Mouse (Mus musculus) kidney, adult 2 months (tissue): ENCODE measurements around the gene Numb. TPM values are rescaled to one million over a fixed set of nuclear protein-coding genes. Genes with fewer than 3 reads are reported as not detected.
A peak's percentile ranks its signal among the peaks of the same experiment; 100 is the strongest.

Source experiments
- DNase-seq: peaks from one replicate; pipeline ENCODE4 v3.0.0; 2021
- H3K27ac ChIP-seq: fragments of 200-500 bp; 2 replicates; pipeline ENCODE4 v1.5.1; 2012; ENCODE audit warnings: low read depth, low read length, control low read depth, inconsistent platforms; ENCODE audit not compliant: insufficient read depth
- H3K27me3 ChIP-seq: fragments of 200-500 bp; replicated peaks from 2 replicates; pipeline ENCODE4 v1.6.1; 2012; ENCODE audit warnings: mild to moderate bottlenecking, moderate library complexity, low read length, inconsistent platforms; ENCODE audit not compliant: control insufficient read depth, insufficient read depth
- H3K36me3 ChIP-seq: fragments of 200-500 bp; 2 replicates; pipeline ENCODE4 v1.6.1; 2012; ENCODE audit warnings: mild to moderate bottlenecking, moderate library complexity, low read length, inconsistent platforms; ENCODE audit not compliant: control insufficient read depth, insufficient read depth
- H3K4me1 ChIP-seq: fragments of 200-500 bp; 2 replicates; pipeline ENCODE4 v1.6.1; 2011; ENCODE audit warnings: low read length; ENCODE audit not compliant: control insufficient read depth, insufficient read depth
- H3K4me3 ChIP-seq: fragments of 200-500 bp; 2 replicates; pipeline ENCODE4 v1.5.1; 2011; ENCODE audit warnings: mild to moderate bottlenecking, low read depth, low read length, control low read depth; ENCODE audit not compliant: insufficient read depth
- CTCF ChIP-seq: fragments of 200-500 bp; conservative IDR thresholded peaks from 2 replicates; pipeline ENCODE4 v1.5.1; 2011; ENCODE audit warnings: low read depth, mild to moderate bottlenecking, control low read depth, low read length, moderate library complexity, mixed read lengths; ENCODE audit not compliant: insufficient read depth, insufficient read length
- POLR2A ChIP-seq: fragments of 200-500 bp; IDR thresholded peaks from one replicate; pipeline ENCODE4 v1.6.1; 2011; ENCODE audit warnings: low read depth, low read length, control low read depth
- WGBS: fragments of 180-500 bp; shearing (Covaris S2); methylation state at CpG from one replicate; pipeline ENCODE4 v1.1.7; 2018; 5-methylcytosine and 5-hydroxymethylcytosine counted together
- polyA plus RNA-seq: library from polyadenylated mRNA; depleted of rRNA; stranded (reverse); fragments of >200 nt; gene quantifications from 2 replicates; pipeline ENCODE4 v1.2.3, GENCODE M21; 2012

Numb gene
- polyA plus RNA-seq, 1 experiment, result 63.7 TPM

DNA sequence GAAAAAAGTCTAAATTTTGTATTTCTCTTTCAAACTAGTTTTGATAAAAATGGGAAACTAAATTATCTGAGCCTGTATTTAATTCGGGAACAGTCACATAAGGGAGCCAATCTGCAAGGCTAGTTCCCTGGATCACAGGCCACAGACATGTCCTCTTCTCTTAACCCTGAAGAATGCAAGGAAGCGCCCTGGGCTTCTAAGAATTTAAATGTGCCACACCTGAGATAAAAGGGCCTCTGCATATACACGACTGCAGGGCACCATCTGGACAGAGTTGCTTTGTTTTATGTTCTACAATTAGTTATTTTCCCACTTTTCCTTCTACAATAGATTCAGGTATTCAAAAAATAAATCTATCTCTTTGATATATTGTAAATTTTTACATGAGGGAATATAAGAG lies 91.3 kb downstream of the Numb start:
- no peak overlapping the region for H3K27ac ChIP-seq

DNA sequence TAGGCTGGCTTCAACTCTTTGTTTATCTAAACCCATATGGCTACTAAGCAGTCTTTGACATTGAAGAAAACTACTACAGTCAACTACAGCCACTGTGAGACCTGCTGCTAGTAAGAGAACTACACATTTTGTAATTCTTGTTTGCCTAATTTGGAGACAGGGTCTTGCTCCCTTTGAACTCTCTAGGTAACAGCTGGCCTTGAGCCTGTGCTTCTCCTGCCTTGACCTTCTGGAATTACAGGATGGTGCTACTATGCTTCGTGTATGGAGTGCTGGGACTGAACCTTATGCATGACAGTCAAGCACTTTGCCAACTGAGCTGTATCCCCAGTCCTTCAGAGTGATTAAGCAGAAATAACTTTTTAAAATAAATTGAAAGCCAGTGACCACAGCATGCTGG lies 105.1 kb downstream of the Numb start:
- no peak for DNase-seq
- WGBS, result 62% methylated on average over 1 of the region's 1 CpGs

More for the DNA sequence above, 91.3 kb downstream of the Numb start:
- TF ChIP-seq POLR2A (no peak), CTCF (no peak)
- 87% methylated on average over 3 of the region's 3 CpGs for WGBS
- H3K27me3 ChIP-seq, result no peaks in the 10 kb centered on the region
- DNase-seq, result no peak
- H3K36me3 ChIP-seq, result peaks cover 3% of the 10 kb centered on the region
- H3K4me3 ChIP-seq, result no peak overlapping the region
- H3K4me1 ChIP-seq, result no peaks in the 10 kb centered on the region

DNA sequence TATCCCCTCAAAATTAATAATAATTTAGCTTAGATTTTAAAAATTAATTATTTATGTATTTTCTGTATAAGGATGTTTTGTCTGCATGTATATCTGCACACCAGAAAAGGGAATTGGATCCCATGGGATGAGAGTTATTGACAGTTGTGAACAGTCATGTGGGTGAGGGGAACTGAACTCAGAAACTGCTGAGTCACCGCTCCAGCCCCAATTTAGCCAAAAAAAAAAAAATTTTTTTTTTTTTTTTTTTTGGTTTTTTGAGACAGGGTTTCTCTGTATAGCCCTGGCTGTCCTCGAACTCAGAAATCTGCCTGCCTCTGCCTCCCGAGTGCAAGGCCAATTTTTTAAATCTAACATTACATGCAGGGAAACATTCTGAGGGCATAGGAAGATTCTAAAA lies 109.8 kb downstream of the Numb start:
- Histone ChIP-seq H3K27ac (no peak overlapping the region), H3K27me3 (no peaks in the 10 kb centered on the region), H3K4me3 (no peak overlapping the region), H3K4me1 (no peaks in the 10 kb centered on the region), H3K36me3 (peaks cover 3% of the 10 kb centered on the region)
- TF ChIP-seq POLR2A (no peak), CTCF (no peak)
- DNase-seq, result no peak
- WGBS, result 97% methylated on average over 3 of the region's 3 CpGs

More for the DNA sequence above, 105.1 kb downstream of the Numb start:
- Histone ChIP-seq H3K4me3 (no peak overlapping the region), H3K27ac (no peak overlapping the region), H3K4me1 (no peaks in the 10 kb centered on the region), H3K36me3 (no peaks in the 10 kb centered on the region), H3K27me3 (no peaks in the 10 kb centered on the region)
- TF ChIP-seq CTCF, result no peak
- no peak for TF ChIP-seq POLR2A

DNA sequence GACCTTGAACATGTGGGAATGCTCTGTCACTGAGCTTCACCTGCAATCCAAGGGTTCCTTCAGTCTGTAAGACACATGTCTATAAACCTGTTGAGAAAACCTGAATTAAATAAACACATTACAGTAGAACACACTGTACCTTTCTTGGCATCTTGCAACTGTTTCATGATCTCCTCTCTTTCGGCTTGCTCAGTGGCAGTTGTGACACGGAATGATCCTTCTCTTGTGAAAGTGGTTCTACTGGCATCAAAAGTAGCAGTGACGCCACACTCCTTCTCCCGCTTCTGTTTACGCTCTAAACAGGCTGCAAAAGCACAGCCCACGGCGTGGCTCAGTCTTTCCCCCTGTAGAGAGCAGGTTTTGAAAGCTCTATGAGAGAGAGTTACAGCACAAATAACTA lies 118.1 kb downstream of the Numb start:
- no peaks in the 10 kb centered on the region for H3K27me3 ChIP-seq
- H3K4me1 ChIP-seq, result no peaks in the 10 kb centered on the region
- no peak for TF ChIP-seq CTCF
- TF ChIP-seq POLR2A, result no peak
- H3K27ac ChIP-seq, result no peak overlapping the region
- peaks cover 12% of the 10 kb centered on the region for H3K36me3 ChIP-seq
- 92% methylated on average over 7 of the region's 7 CpGs for WGBS
- no peak for DNase-seq
- H3K4me3 ChIP-seq, result no peak overlapping the region

DNA sequence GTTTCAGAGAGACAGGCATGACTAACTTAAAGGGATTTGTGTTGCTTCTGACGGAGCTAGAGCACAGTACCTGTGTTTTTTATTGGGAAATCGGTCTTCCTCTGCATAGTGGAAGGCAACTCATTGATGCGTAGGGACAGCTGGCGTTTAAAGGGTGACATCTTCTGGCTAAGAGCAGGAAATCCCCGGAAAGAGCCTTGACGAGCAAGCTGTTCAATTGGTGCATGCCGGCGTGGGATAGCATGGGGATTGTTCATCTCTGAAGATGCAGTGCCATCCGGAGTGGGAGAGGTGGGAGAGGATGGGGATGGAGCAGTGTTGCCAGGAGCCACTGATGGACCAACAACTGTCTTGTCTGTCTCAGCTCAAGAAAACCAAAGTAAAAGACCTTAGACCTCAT lies 120.8 kb downstream of the Numb start:
- WGBS, result 54% methylated on average over 9 of the region's 9 CpGs
- Histone ChIP-seq H3K27me3 (no peaks in the 10 kb centered on the region), H3K4me3 (no peak overlapping the region), H3K27ac (no peak overlapping the region), H3K4me1 (no peaks in the 10 kb centered on the region), H3K36me3 (peaks cover 6% of the 10 kb centered on the region)
- TF ChIP-seq POLR2A, result no peak
- no peak; the same call in 1 of the 2 replicates for TF ChIP-seq CTCF
- DNase-seq, result no peak

DNA sequence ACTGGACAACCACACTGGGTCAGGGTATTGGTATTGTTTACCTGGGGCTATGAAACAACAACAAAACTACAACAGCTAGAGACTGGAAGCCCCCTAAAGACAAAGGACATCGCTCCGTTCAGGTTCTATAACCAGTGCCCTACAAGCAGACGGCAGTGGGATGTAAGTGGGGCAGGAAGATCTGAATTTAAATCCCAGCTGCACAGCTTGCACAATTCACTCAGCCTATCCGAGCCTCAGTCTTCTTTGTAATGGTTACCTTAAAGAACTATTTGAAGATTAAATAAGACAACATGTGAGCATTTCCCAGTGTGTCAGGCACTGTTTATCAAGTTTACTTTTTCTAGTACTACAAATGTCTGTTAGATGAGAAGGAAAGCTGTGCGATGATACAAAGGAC lies 123.4 kb downstream of the Numb start:
- Histone ChIP-seq H3K27ac (no peak overlapping the region), H3K4me3 (no peak overlapping the region), H3K36me3 (peaks cover 3% of the 10 kb centered on the region; the same call in 1 of the 2 replicates), H3K27me3 (no peaks in the 10 kb centered on the region), H3K4me1 (no peaks in the 10 kb centered on the region)
- DNase-seq, result no peak
- TF ChIP-seq CTCF (no peak), POLR2A (no peak)
- WGBS, result 95% methylated on average over 5 of the region's 5 CpGs

DNA sequence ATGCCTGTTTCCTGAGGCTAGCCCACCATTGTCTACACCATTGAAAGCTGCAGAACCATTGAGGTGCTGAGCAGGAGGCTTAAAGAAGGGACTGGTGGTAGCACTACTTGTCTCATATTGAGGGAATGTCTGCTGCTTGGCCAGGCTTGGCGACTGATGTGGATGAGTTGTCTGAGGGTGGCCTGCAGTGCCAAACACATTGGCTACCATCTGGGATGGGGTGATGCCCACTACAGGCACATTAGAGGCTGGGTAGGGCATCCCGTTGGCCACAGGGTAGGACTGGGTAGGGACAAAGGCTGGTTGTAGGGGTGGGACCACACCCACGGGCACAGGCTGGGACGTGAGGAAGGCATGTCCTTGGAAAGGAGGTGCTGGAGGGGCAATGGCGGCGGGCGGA lies 126.1 kb downstream of the Numb start:
- no peak for DNase-seq
- Histone ChIP-seq H3K36me3 (peaks cover 3% of the 10 kb centered on the region; the same call in 1 of the 2 replicates), H3K27me3 (no peaks in the 10 kb centered on the region), H3K4me1 (no peaks in the 10 kb centered on the region), H3K4me3 (no peak overlapping the region), H3K27ac (peak overlapping the region; percentile 8; the same call in 1 of the 2 replicates)
- 91% methylated on average over 7 of the region's 7 CpGs for WGBS
- TF ChIP-seq POLR2A, result no peak
- no peak for TF ChIP-seq CTCF

DNA sequence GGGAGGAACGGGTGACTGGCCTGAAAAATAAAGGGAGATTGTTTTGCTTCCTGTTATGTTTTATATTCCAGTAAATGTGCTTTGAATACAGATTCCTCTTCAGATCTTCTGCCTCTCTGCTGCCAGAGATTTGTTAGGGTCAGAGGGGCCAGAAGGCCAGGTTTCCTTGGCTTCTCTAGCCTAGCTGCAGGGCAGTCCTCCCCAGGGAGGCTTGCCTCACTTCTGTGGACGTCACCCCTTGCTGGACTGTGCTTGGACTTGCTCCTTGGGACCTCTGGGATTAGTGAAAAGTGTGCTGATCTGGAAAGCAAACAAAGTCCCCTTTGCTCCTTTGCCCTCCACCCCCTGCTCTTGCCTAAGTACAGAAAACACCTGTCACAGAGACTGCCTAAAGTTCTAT lies 126.7 kb downstream of the Numb start:
- WGBS, result 29% methylated on average over 2 of the region's 2 CpGs
- Histone ChIP-seq H3K4me1 (no peaks in the 10 kb centered on the region), H3K36me3 (peaks cover 2% of the 10 kb centered on the region; the same call in 1 of the 2 replicates), H3K27ac (0 out of 2 replicates have a peak overlapping the region, but pooled peaks have one; percentile 8), H3K27me3 (no peaks in the 10 kb centered on the region), H3K4me3 (no peak overlapping the region)
- DNase-seq, result peak; percentile 72
- TF ChIP-seq POLR2A (no peak), CTCF (no peak)
